Mouse (Mus musculus): ENCODE data around the gene Slc25a27. TPM values are rescaled to one million over a fixed set of nuclear protein-coding genes. Genes with fewer than 3 reads are reported as not detected.

Gene Slc25a27
- 1 to 10 TPM; 4.8 to 5.6 TPM for total RNA-seq (2021)
- long read RNA-seq, experiment 1, partial matches to known transcripts = 2 of 4 reads
- long read RNA-seq, experiment 1, other reads (novel, unspliced or antisense) = 2 of 4 reads
- long read RNA-seq, experiment 2, partial matches to known transcripts = 5 of 9 reads
- long read RNA-seq, experiment 2, other reads (novel, unspliced or antisense) = 4 of 9 reads

DNA sequence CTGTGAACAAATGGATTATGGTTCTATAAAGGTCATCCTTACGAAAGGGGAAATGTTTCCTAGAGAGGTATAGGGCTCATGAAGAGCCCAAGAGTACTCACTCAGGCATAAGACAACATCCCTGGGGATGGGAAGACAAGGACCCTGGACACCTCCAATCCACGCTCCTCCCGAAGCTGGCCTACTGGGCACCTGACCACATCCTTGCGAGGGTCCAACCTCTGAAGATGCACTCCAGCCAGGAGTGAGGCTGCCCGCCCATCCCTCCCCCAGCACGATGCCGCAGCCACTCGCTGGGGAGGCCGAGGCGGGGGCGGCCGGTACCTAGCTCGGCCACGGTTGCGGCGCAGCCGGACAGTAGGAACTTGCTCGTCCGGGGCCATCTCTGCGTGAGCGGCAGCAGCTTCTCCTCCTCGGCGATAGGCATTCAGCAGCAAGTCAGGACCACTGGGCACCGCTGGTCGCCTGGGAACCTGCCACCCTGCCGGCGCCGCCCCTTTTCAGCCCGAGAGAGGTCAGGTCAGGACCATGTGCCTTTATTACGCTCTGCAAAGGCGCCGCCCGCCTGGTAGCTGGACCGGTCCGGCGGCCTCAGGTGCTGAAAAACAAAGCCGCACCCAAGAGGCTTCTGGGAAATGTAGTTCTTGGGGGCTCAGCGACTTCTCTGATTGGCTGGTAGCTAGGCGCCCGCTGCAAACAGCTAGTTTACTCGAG lies at the start of gene Slc25a27:
Gene Slc25a27, minus strand, starts transcription at position 639 of the 714 bp plus-strand sequence.
- intact Hi-C loops (cut with DNase I) = loop anchor here (1.0 kb wide), 1 partner anchor 24 kb away; no protein-coding TSS in a partner anchor
- DNase-seq = peak; percentile 73 to 78

DNA sequence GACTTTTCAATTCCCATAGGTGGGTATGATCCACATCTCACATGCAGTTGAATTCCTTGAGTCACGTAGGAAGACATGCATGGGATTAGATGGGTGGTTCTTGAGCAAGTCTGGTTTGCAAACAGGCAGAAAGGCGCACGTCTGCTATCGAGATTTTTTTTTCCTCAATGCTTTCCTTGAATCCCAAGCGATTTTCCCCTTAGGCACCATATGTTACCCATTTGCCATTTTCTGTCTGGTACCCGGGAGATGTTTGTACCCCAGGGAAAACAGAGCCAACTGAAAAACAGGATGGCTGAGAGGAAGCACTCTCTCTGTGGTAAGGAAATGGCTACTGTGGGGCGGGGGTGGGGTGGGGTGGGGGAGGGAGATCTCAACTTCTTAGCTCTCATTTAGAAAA lies 49.6 kb upstream of the Slc25a27 start:
- DNase-seq = no peak
- intact Hi-C loops (cut with DNase I) = no loop called here

DNA sequence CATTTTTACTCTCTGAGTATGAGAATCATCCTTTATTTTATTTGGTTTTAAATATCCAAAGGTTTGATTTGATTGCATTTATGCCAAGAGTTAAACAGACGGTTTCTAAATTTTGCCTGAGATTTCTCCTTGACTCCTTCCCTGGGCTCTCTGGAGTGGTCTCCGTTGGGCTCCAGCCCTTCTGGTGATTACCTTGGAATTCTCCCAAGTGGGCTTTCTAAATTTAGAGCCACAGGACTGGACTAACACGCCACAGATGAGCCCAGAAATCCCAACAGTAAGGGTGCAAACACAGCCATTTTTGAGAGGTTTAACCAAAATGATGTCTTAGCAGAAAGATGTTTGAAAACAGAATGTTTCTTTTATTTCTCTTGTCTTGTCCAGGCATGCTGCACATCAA lies 47.2 kb upstream of the Slc25a27 start:
- intact Hi-C loops (cut with DNase I) = no loop called here
- no peak for DNase-seq

DNA sequence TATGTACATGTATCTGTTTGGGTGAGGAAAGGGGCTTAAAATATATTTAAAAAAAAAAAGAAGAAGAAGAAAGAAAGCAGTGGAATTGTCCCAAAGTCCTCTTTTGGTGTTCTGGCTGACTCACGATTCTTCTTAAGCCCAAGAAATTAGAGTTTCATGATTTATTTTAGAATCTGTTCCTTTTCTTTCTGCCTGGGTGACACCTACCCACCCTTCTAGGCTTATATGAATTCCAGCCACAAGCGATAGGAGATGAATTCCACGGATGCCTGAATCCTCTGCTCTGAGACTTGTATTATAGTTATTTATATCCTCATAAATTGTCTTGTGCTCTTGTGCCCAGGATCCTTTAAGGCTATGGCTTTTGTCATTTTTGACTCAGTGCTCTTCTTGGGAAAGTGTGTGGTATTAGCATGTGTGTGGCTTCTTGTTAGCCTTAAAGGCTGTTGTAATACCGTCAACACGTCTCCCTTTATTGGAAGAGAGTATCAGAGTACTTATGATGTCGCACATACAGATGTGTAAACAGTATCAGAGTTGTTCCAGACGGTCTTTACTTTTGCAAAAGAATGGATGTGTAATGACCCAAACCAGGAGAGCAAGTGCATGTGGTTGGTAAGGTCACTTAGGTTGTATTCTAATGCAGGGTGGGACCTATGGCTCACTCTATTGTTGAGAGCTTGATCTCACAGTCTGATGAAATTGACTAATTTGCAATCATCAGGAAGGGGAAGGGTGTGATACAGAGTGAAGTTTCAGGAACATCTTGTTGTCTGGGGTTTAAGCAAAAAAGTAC lies 44.7 kb upstream of the Slc25a27 start:
- intact Hi-C loops (cut with DNase I) = no loop called here
- DNase-seq = no peak

DNA sequence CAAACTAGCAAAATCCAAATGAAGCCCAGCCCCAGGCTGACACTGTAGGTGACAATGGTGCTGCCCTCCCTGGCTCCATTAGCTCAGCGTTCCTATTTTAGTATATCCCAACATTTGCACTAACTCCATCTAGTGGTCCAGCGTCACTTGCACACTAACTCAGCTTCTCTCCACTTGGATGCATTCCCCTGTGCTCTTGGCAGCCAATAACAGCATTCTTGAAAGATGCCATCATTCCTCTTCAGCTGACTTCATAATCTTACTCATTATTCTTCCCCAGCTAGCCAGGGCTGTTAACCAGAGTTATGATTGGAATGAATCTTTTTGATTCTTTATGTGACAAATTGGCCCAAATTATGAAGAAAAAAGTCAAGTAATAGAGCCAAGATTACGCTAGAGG lies 40.2 kb upstream of the Slc25a27 start:
- intact Hi-C loops (cut with DNase I) = no loop called here

DNA sequence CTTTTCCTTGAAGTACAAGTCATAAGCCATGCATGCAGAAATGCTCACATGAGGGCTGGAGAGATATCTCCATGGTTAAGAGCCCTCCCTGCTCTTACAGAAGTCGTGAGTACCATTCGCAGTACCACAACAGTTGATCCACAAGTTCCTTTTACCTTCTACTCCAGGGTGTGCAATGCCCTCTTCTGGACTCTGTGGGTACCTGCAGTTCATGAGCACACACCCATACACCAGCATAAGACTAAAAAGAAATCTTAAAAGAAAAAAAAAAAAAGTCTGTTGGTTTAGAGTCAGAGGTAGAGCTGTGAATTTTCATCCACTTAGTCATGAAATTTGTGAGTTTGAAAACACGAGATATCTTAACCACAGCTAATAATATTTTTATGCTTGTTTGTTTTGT lies 39.7 kb upstream of the Slc25a27 start:
- intact Hi-C loops (cut with DNase I) = no loop called here
- DNase-seq = no peak

More for the DNA sequence above, 40.2 kb upstream of the Slc25a27 start:
- DNase-seq = peak in 1 of 2 experiments; percentile 39

DNA sequence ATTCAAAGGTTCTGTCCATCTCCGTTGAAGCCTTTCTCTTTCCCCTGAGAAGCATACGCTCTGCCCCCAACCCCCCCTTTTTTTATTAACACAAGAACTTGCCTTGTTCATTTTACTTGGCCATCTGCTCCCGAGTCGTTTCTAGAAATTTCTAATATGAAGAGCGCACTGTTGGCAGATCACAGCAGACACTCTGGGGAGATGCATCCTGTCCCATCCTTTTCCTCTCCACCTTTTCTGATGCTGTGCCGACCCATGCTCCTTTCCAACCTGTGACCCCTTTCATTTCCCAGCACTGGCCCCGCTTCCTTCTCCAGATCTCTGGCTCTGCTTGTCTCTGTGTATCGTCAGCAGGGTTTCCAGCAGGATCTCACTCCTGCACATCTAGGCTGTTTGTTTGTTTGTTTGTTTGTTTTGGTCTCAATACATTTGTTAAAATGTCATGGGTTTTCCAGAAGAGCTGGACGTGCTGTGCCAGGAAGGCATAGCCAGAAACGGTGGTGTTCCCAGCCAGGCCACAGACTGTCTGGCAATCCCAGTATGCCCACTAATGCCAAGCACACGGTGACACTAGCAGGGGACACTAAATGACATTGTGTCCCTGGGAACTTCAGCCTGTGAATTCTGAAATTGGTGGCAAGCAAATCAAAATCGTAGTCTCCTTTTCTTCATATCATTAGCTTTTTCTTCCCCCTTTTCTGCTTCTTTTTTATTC lies 37.4 kb upstream of the Slc25a27 start:
- DNase-seq = no peak
- intact Hi-C loops (cut with DNase I) = loop anchor here (5.0 kb wide), 2 partner anchors 98 to 333 kb away; partner anchors contain the start of gene Rcan2

DNA sequence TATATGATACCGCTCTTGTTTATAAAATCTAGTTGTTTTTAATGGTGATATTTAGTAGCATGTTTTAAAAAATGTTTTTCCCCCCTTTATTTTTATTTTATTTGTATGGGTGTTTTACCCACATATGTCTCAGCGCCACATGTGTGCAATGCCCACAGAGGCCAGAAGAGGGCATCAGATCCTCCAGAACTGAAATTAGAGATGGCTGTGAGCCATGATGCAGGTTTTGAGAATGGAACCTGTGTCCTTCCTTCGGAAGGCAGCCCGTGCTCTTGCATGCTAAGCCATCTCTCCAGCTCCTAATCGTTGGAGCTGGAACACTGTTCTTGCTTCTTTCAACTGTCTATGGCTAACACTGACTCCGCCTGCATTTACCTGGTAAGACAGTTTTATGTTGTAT lies 34.0 kb upstream of the Slc25a27 start:
- DNase-seq = peak; percentile 50 to 56
- intact Hi-C loops (cut with DNase I) = loop anchor here (2.0 to 5.0 kb wide), 3 partner anchors 101 to 336 kb away; partner anchors contain the start of gene Rcan2

DNA sequence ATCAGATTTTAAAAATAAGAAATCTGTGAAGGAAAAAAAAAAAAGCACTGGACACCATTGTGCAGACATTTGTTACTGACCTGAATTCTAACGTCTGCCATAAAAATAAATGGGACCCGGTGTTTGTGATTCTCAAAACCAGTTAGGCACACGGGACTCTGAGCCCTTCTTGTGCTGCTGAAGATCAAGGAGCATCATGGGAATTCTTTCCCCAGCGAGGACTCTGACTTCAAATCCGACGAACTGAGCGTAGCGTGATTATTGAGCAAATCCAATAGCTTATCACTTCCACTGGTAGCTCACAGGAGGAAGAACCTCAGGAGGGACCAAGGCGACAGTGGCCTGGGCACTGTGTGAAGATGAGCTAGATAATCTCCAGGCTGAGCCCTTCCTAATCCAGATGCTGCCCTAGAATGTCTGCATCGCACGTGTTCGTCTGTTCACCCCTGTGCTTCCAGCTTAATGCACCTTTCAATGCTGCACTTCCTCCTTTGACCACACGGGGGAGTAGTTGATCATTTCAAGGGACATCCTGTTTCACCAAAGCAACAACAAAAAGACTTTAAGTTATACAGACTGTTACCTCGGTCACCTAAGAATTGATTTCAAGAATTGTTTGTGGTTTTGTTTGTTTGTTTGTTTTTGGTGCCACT lies 32.1 kb upstream of the Slc25a27 start:
- intact Hi-C loops (cut with DNase I) = loop anchor here (10.0 kb wide), 1 partner anchor 436 kb away; no protein-coding TSS in a partner anchor
- peak; percentile 28 to 71 for DNase-seq

DNA sequence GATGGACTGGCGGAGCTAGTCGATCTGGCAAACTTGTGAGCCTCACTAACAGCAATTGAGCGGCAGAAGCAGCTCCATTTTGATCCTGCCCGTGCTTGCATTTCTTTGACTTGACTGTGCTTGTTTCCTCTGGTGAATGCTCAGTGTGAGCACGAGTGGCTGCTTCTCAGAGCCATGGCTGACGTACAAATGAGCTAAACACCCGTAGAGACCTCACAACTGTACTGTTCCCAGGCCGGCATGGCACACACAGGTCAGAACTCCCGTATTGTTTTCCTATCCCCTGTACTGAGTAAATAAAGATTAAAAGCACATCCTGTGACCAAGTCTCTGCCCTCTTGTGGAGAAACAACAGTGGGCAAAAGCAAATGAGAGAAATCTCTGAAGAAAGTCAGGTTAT lies 22.6 kb upstream of the Slc25a27 start:
- DNase-seq = no peak
- intact Hi-C loops (cut with DNase I) = no loop called here

DNA sequence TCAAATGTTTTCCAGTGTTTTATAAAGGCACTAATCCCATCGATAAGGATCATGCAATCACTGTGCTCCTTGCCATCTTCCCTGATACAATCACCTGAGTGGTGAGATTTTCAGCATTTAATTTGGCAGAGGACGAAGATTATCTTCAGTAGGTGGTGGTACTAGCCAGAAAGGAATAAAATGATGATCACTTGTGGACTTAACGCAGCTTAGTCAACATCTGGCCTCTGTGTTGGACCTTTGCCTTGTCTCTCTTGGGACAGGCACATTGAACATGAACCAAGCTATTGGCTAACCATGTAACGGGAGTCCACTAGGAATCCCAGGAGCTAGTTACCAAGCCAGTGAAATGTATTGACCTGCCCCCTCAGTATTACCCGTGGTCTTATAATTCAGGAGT lies 17.6 kb upstream of the Slc25a27 start:
- no peak for DNase-seq
- intact Hi-C loops (cut with DNase I) = no loop called here

DNA sequence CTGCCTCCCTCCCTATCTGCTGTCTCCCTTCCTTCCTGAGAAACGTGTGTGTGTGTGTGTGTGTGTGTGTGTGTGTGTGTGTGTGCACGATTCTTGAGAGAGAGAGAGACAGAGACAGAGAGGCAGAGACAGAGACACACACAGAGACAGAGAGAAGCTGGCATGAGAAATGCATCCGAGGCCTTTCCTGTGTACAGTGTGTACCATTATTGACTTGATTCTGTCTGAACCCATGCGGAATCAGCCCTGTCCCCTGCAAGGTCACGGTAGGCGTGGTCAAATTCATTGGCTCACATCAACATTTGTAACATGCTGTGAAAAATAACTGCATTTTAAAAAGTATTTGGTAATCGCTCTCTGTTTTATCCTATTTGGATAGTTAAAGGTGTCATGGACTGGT lies 17.1 kb upstream of the Slc25a27 start:
- intact Hi-C loops (cut with DNase I) = no loop called here
- DNase-seq = no peak

DNA sequence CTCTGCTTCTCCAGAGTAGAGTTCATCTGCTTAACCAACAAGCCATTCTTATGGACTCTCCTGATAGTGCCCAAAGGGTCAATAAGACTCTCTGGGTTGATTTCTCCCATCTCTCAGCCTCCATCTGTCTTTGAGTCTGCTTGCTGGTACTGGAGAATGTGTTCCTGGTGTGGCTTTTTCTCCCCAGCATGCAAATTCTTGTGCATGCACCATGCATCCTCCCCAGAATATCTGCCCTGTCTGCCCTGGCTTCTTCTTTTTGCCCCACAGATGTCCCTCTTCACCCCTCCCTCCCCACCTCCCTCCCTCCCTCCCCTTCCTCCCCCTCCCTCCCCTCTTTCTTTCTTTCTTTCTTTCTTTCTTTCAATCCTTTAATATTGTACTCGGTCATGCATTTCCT lies 10.3 kb upstream of the Slc25a27 start:
- intact Hi-C loops (cut with DNase I) = no loop called here

DNA sequence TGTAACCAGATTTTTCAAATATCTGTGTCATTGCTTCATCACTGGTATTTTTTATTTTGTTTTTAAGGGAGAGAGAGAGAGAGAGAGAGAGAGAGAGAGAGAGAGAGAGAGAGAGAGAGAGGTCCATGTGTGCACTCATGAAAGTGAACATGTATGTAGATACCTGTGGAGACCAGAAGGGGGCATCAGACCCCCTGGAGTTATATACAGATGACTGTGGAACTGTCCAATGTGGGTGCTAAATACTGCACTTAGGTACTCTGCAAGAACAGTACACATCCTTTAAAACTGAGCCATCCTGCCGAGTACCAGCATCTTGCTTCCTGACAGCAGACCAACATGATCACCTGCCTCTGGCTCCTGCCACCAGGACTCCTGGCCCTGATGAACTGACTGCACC lies 9.2 kb upstream of the Slc25a27 start:
- DNase-seq = no peak
- intact Hi-C loops (cut with DNase I) = no loop called here

More for the DNA sequence above, 10.3 kb upstream of the Slc25a27 start:
- DNase-seq = no peak

DNA sequence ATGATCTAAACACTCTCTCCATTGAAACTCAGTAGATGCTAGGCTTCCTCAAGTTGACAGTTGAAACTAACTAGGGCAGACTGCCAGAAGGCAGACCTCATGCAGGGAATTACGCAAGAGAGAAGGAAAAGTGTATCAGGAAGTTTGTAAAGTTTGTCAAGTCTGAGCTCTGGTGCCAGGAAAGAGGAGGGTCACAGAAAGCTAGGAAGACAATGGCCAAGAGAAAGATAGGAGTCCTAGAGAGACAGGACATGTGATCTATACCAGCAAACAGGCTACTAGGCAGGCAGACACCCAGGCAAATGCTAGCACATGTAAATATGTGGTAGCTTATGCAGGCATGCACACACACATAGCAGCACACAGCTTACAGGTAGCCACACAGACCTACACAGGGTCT lies 8.2 kb upstream of the Slc25a27 start:
- DNase-seq = no peak

DNA sequence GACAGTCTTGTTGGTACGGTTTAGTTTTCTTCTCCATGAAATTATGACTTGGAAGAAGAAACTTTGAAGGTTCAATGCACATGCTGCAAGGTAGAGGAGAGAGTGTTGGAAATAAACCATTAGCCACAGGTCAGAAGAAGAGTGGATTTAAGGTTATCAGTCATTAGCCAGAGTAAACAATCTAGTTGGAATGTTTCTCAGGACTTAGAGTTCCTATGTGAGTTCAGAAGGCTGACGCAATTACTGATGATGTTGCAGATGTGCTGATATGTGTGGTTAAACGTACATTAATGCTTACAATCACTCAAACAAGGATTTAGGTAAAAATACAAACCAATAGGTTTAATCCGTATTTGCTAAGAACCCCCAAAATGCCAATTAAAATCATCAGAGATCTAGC lies 4.9 kb upstream of the Slc25a27 start:
- DNase-seq = no peak
- intact Hi-C loops (cut with DNase I) = no loop called here

More for the DNA sequence above, 8.2 kb upstream of the Slc25a27 start:
- intact Hi-C loops (cut with DNase I) = no loop called here

DNA sequence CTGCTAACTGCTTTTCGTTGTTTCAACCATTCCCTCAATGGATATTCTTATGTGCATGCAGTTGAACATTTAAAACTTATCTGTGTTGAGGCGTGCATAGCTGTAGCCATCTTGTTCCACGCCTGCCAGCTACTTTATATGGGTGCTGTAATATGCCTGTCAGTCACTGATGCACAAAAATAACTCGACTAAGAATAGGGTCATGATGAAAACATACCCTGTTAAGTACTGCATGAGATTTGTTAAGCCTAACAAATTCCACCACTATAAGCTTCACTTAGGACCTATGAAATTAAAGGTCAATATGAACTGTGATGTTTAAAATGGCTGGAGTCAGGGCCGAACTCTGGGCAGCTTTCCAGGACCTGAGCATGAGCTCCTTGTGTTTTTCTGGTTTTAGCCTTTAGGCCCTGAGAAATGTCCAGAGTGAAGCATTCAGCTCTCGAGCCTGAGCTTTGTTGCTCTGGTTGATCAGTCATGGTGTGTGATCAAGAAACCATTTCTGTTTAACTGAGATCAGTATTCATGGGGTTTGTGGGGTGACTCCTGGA lies 2.2 kb upstream of the Slc25a27 start:
- intact Hi-C loops (cut with DNase I) = no loop called here
- DNase-seq = no peak

DNA sequence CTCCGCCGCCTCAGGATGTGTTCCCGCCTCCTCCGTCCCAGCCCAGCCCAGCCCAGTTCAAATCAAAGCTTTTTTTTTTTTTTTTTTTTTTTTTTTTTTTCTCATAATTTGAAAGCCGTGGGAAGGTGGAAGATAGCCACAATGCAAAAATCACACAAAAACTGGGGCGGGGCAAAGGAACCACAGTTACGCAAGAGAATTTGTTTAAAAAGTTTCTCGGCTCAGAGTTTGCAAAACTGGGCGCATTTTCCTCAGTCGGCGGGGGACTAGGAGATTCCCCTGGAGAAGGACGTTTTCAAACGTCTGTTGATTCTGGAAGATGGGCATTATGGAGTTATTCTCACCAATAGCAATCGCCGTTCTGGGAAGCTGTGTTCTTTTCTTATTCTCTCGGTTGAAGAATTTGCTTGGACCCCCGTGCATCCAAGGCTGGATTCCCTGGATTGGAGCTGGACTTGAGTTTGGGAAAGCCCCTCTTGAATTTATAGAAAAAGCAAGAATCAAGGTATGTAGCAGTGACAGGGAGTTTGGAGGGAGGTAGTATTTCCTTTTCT lies 353 bp upstream of the Slc25a27 start, which contains the start of gene Cyp39a1:
Gene Cyp39a1, plus strand, starts transcription at position 136 of the 554 bp plus-strand sequence.
- DNase-seq = no peak
- intact Hi-C loops (cut with DNase I) = no loop called here

DNA sequence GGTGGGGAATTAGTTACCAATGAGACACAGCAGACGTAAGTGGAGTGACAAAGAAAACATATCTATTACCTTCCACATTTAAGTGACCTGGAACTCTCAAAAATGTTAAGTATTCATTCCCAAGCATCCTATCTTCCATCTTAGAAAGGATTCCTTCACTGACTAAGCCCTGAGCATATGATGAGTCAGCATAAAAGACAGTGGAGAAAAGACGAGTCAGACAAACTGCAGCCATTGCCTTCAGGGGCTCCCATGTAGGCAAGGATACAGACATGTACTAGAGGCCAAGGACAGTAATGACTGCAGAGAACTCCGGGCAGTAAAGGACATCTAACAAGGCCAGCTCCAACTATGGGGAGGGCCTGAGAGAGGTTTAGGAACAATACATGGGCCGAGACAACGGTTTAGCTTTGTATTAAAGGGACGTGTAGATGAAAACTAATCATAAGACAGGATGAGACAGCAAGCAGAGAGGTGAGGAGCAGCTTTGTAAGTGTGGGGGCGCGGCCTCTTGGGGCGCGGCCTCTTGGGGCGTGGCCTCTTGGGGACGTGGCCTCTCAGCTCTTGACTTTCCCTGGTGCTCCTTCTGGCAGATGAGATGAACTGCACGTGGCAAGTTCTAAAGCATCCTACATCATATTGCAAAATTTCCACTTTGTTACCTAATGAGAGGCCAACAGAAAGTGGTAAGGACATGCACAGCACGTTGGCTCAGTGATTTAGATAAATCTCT lies 15.5 kb downstream of the Slc25a27 start:
- no peak for DNase-seq
- intact Hi-C loops (cut with DNase I) = no loop called here
